Mouse (Mus musculus) kidney, postnatal 0 days (tissue): Measurements from ENCODE around the gene D630023F18Rik. TPM values are rescaled to one million over a fixed set of nuclear protein-coding genes. Genes with fewer than 3 reads are reported as not detected.

Experiments
- ATAC-seq: fragments of 200-750 bp; cut with Nextera tagmentation; replicated peaks from 2 replicates; pipeline ENCODE4 v1.8.0; 2017; ENCODE audit warnings: low read depth, moderate number of reproducible peaks, moderate TSS enrichment, moderate library complexity; ENCODE audit not compliant: low FRiP score
- DNase-seq: peaks from one replicate; pipeline ENCODE4 v3.0.0-alpha.2; 2016; ENCODE audit warnings: low spot score
- H3K27ac ChIP-seq: fragments of 300-500 bp; sonication (generic); 2 replicates; pipeline ENCODE4 v1.5.1; 2014; ENCODE audit warnings: mild to moderate bottlenecking
- H3K27me3 ChIP-seq: fragments of 300-500 bp; sonication (generic); 2 replicates; pipeline ENCODE4 v1.6.1; 2014; ENCODE audit warnings: low read length, mixed read lengths; ENCODE audit not compliant: insufficient read depth
- H3K36me3 ChIP-seq: fragments of 300-500 bp; sonication (generic); 2 replicates; pipeline ENCODE4 v1.6.1; 2014; ENCODE audit warnings: low read length, mixed read lengths; ENCODE audit not compliant: insufficient read depth
- H3K4me1 ChIP-seq: fragments of 300-500 bp; sonication (generic); replicated peaks from 2 replicates; pipeline ENCODE4 v1.6.1; 2014; ENCODE audit warnings: antibody characterized with exemption, low read length, mixed read lengths; ENCODE audit not compliant: insufficient read depth
- H3K4me2 ChIP-seq: fragments of 300-500 bp; sonication (generic); 2 replicates; pipeline ENCODE4 v1.6.1; 2014; ENCODE audit warnings: mild to moderate bottlenecking, low read length, moderate library complexity, mixed read lengths
- H3K4me3 ChIP-seq: fragments of 300-500 bp; sonication (generic); replicated peaks from 2 replicates; pipeline ENCODE4 v1.5.1; 2014; ENCODE audit warnings: low read depth, low read length
- H3K9ac ChIP-seq: fragments of 300-500 bp; sonication (generic); 2 replicates; pipeline ENCODE4 v1.6.1; 2014; ENCODE audit warnings: low read depth, low read length
- H3K9me3 ChIP-seq: fragments of 300-500 bp; sonication (generic); replicated peaks from 2 replicates; pipeline ENCODE4 v1.6.1; 2016; ENCODE audit warnings: low read length, inconsistent platforms, mixed read lengths
- CTCF ChIP-seq: IDR thresholded peaks from 2 replicates; pipeline ENCODE4 v1.5.1; 2016; ENCODE audit warnings: antibody characterized with exemption, low read depth, mild to moderate bottlenecking, moderate library complexity
- WGBS: fragments of 180-500 bp; shearing (Covaris S2); extraction: QIAGEN DNeasy Blood & Tissue Kit; methylation state at CpG from one replicate; pipeline ENCODE4 v1.1.7; 2014; 5-methylcytosine and 5-hydroxymethylcytosine counted together
- polyA plus RNA-seq: library from polyadenylated mRNA; unstranded; fragments of >200 nt; fragmentation: Nextera tagmentation; extraction: Ambion mirVana; gene quantifications from 2 replicates; pipeline ENCODE4 v1.2.1, GENCODE M21; 2015

D630023F18Rik gene
- polyA plus RNA-seq, 1 experiment from 2014 or later = 3.3 TPM

DNA sequence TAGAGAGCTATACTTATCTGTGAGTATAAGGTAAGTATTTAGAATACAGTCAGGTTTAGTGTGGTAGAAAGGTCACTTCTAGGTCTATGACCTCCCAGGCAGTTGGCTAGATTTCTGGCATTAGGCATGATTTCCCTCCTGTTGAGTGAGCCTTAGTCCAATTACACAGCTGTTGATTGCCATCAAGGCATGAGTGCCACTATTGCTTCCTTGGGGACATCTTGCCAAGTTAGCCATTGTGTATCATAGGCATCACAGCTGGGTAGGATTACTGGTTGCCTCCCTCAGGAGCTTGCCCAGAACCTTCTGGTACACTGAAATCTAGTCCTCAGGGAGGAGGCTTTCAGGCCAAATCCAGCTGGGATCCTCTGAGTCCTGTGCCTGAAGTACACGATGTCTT lies 9.8 kb upstream of the D630023F18Rik start:
- no peaks in the 10 kb centered on the region for H3K27me3 ChIP-seq
- DNase-seq (no peak), ATAC-seq (no peak)
- no peaks in the 10 kb centered on the region for H3K4me1 ChIP-seq
- no peak overlapping the region for H3K27ac ChIP-seq
- H3K36me3 ChIP-seq = no peaks in the 10 kb centered on the region
- H3K9me3 ChIP-seq = no peaks in the 10 kb centered on the region
- no peak for TF ChIP-seq CTCF
- no peak overlapping the region for H3K4me3 ChIP-seq
- no peak overlapping the region for H3K9ac ChIP-seq
- 87% methylated on average over 1 of the region's 1 CpGs for WGBS
- no peak overlapping the region for H3K4me2 ChIP-seq

GRCm38 (mm10) chr1:65131671-65132070 lies 8.7 kb upstream of the D630023F18Rik start:
- DNase-seq (no peak), ATAC-seq (no peak)
- WGBS = 86% methylated on average over 1 of the region's 1 CpGs
- Histone ChIP-seq H3K4me1 (no peaks in the 10 kb centered on the region), H3K4me3 (no peak overlapping the region), H3K4me2 (no peak overlapping the region), H3K27ac (no peak overlapping the region), H3K9ac (no peak overlapping the region), H3K36me3 (no peaks in the 10 kb centered on the region), H3K27me3 (no peaks in the 10 kb centered on the region), H3K9me3 (no peaks in the 10 kb centered on the region)
- TF ChIP-seq CTCF = no peak

DNA sequence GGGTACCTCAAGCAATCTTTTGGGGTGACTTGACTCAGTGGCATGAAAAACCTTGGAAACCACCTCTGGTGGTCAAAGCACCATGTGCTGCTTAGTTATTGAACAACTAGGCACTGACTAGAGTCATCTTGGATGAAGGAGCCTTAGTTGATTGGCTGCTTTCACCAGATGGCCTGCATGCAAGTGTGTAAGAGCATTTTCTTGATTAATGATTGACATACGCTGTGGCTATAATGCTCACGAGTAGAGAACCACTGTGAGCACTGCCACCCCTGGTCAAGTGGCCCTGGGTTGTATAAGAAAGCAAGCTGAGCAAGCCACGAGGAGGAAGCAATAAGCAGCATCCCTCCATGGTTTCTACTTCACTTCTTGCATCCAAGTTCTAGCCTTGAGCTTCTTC lies 7.2 kb upstream of the D630023F18Rik start:
- Histone ChIP-seq H3K9me3 (no peaks in the 10 kb centered on the region), H3K4me2 (no peak overlapping the region), H3K4me1 (no peaks in the 10 kb centered on the region), H3K4me3 (no peak overlapping the region), H3K27me3 (no peaks in the 10 kb centered on the region), H3K36me3 (no peaks in the 10 kb centered on the region), H3K9ac (no peak overlapping the region), H3K27ac (no peak overlapping the region)
- ATAC-seq (peak; percentile 77), DNase-seq (no peak)
- 71% methylated on average over 3 of the region's 3 CpGs for WGBS
- no peak for TF ChIP-seq CTCF

DNA sequence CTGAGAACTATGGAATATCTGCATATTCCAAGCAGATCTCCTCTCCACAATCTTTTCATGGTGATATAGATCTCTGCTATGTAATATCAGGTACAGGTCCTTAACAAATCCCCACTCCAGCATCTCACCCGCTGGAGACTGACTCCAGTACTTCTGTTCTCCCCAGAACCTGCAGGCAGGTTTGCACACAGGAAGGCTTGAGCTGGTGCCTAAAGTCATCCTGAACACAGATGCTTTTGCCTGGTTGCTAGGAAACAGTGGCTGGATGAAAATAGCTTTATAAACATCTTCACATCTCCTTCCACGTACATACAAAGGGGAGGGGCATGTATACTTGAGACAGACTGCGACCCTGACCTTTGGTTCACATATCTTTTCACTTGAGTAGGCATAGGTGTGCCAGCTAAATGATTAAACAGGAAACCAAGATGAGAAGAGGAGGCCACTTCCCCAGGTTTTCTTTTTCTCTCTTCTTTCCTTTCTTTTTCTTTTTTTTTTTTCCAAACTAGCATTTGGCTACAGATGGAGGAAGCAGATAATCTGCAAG lies 6.7 kb upstream of the D630023F18Rik start:
- WGBS = 52% methylated on average over 3 of the region's 3 CpGs
- H3K27ac ChIP-seq = no peak overlapping the region
- no peak; the same call in 1 of the 2 replicates for ATAC-seq
- no peak overlapping the region for H3K4me3 ChIP-seq
- no peaks in the 10 kb centered on the region for H3K4me1 ChIP-seq
- TF ChIP-seq CTCF = no peak
- H3K27me3 ChIP-seq = no peaks in the 10 kb centered on the region
- H3K9ac ChIP-seq = no peak overlapping the region
- H3K4me2 ChIP-seq = no peak overlapping the region
- no peak for DNase-seq
- H3K36me3 ChIP-seq = no peaks in the 10 kb centered on the region
- no peaks in the 10 kb centered on the region for H3K9me3 ChIP-seq

- WGBS = 94% methylated on average over 1 of the region's 1 CpGs
- no peak for DNase-seq
- Histone ChIP-seq H3K9ac (no peak within 1 kb of the TSS), H3K4me1 (no peaks in the 10 kb centered on the region), H3K9me3 (no peaks in the 10 kb centered on the region), H3K4me3 (no peak within 1 kb of the TSS), H3K27me3 (no peaks in the 10 kb centered on the region), H3K27ac (peak within 1 kb of the TSS; percentile 77), H3K36me3 (no peaks in the 10 kb centered on the region), H3K4me2 (no peak within 1 kb of the TSS)
- no peak for ATAC-seq
- TF ChIP-seq CTCF = no peak
Measured at GRCm38 (mm10) chr1:65119438-65119837, 3.6 kb downstream of the D630023F18Rik start, which contains the start of gene Gm28845. TSS of gene Gm28845 (minus strand) at chr1:65119558.

DNA sequence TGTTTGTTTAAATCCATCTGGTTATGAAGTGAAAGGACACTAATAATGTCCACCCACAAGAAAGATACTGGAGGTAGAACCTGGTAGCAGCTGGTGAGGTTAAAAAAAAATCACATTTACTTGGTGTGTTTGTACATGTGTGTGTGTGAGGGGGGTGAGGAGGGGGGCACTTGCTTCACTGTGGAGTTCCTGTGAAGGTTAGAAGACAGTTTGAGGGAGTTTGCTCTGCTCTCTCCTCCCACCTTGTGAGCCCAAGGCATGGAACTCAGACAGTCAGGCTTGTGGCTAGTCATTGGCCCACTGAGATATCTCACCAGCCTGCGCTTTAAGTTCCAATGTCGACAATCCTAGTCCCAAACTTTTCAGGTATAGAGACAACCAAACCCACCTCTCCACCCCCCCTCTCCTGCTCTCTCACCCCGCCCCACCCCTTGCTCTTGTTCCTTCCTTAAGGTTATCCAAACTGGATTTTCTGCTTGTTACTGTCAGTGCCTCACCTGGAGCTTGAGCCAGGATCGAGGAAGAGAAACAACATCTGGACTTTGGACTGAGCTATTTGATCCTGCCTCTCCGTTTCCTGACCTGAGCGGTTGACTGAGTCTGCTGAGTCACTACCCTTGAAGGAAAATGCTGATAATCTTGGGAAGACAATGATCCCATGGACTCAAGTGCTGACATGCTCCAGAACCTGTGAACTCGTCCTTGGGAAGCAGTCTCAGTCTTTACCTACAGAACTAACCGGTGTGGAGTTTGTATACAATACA lies 4.7 kb downstream of the D630023F18Rik start:
- Histone ChIP-seq H3K4me1 (no peaks in the 10 kb centered on the region), H3K27ac (peak overlapping the region; percentile 77), H3K9me3 (no peaks in the 10 kb centered on the region), H3K27me3 (no peaks in the 10 kb centered on the region), H3K9ac (no peak overlapping the region), H3K4me3 (no peak overlapping the region), H3K36me3 (no peaks in the 10 kb centered on the region), H3K4me2 (no peak overlapping the region)
- peak; percentile 93 for ATAC-seq
- WGBS = 48% methylated on average over 8 of the region's 8 CpGs
- TF ChIP-seq CTCF = no peak
- DNase-seq = peak; percentile 41
